Mouse (Mus musculus) cerebellum, adult 2 months (tissue): ENCODE results near the gene Srrd.

Experiments
- CTCF ChIP-seq: fragments of 200-500 bp; IDR thresholded peaks from 2 replicates; pipeline ENCODE4 v1.5.1; 2011; ENCODE audit warnings: low read depth, mild to moderate bottlenecking, control low read depth, low read length, moderate library complexity, borderline replicate concordance; ENCODE audit not compliant: insufficient read depth
- POLR2A ChIP-seq: fragments of 200-500 bp; IDR thresholded peaks from 2 replicates; pipeline ENCODE4 v1.6.1; 2011; ENCODE audit warnings: low read length, control low read depth, borderline replicate concordance; ENCODE audit not compliant: insufficient read depth

DNA sequence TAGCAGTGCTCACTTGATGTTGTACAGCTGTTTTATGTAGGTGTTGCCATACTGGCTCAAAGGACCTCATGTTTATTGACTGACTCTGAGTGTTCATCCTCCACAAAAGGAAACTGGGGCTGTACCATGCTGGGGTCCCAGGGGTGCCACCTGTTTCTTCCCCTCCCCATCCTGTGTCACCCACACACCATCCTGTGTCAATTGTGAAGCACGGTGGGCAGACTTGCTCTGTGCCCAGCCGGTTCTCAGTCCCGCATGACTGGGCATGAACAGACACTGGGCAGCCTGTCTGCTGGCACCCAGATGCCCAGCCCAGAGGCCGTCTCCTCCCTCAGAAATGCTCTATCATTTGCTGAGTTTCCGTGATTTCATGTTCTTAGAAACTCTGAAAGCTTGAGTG lies 51.0 kb downstream of the Srrd start:
- TF ChIP-seq CTCF (no peak), POLR2A (no peak)
